Mouse (Mus musculus): ENCODE data around the gene Akap6.

Gene Akap6

DNA sequence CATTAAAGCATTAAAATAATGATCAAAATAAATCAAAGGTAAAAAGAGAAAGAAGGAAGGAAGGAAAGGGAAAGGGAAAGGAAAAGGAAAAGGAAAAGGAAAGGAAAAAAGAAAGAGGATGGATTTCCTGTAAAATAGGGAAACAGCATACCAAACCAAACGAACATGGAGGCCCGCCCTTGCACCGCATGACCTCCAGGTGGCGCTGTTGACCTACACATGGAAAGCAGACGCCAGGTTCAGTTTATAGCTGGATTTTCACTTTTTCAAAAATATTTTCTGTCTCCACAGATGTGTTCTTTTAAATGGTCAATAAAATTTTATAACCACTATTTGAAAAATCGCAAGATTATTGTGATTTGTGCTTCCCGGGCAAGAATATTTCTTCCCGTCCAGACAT is 211.6 kb downstream of the Akap6 start:
- peak; percentile 67 to 68 for DNase-seq

DNA sequence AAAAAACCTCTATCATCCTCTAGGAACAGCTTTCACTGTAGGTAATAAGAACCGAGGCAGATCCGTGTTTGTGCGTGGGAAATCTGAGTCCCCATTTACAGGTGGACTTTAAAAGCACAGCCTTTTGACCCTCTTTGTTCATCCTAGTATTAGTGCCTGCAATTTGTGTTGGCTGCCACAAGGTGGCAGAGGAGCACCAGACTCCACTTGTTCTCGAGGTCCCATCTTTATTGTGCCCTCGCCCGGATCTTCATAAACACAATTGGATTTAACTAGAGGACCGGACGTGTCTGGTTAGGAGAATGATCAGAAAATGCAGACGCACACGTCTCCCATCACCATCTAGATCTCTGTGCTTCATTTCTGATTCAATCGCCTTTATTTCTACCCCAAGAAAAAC is 219.8 kb downstream of the Akap6 start:
- DNase-seq: peak; percentile 8 to 20

DNA sequence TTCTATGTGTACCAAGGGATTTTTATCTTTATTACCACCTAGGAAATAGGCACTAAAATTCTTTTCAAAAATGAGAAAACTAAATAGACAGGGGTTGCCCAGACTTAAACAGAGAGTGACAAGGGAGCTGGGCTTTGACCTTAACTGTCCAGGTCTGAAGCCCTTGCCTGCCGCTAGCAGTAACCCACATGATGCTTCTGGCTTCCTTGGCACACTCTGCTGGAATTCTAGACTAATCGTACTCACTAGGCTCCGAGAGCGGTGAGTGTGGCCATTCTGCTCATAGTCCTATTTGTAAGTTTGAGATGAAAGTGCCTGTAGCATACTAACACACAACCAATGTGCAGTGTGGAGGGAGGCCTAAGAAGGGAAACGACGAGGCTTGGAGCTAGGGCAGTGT is 223.3 kb downstream of the Akap6 start:
- DNase-seq: no peak

DNA sequence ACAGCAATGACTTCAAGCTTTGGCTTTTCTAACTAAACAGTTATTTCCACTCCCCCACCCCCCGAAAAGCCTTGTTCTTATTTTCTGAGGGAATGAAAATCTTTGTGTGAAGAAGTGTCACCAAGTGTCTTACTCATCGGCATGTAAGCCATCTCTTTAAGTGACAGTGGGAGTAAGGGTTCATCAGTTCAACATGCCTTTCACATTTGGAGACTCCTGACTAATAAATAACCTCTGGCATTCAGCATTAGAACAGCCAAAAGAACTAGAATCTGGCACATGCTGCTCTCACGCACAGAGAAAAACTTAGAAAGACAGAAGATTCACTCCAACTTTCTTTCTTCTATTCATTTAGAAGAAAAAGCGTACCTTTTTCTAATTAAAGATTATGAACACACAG is 226.3 kb downstream of the Akap6 start:
- DNase-seq: no peak

DNA sequence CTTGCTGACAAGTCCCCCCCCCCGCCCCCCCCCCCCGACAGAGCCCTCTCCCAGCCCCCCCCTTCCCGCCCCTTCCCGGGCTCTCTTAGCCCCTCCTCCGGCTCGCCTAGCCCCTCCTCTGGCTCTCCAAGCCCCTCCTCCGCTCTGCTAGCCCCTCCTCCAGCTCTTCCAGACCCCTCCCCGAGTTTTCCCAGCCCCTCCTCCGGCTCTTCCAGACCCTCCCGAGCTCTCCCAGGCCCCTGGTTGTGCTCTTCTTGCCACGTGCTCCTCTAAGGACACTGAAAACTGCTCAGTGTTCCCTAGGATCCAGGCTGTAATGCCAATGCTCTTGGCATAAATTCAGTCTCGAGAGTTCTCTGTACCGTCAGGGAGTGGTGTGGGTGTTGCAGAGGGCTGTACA is 234.6 kb downstream of the Akap6 start:
- DNase-seq: no peak

DNA sequence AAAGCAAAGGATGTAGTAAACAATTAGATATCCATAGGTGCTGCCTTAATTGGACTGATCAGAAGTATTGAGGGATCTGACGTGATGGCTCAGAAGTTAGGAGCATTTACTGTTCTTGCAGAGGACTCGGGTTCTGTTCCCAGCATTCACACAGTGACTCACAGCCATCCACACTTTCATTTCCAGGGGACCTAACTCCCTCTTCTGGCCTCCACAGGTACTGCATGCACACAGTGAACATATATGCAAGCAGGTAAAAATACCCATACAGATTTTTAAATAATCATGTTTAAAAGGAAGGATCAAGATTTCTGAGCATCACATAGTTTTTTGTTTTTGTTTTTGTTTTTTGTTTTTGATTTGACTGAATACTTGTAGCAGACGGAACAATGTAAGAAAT is 235.8 kb downstream of the Akap6 start:
- no peak for DNase-seq

DNA sequence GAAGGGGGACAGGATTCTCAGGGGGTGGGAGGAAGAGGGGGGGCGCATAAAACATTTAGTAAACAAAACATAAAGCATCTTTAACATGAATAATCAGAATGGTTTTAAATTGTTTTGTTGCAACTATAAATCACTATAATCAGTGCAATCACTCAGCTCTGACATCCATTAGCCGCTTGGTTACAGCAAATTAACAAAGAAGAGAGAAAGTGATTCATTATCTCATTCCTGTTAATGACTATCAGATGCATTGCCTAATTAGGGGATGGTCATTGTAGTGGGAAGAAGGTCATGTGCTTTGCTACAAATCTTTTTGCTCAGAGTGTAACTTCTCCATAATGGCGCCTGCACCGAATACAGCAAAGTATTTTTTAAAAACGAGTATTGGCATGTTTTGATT is 239.6 kb downstream of the Akap6 start:
- DNase-seq: no peak

DNA sequence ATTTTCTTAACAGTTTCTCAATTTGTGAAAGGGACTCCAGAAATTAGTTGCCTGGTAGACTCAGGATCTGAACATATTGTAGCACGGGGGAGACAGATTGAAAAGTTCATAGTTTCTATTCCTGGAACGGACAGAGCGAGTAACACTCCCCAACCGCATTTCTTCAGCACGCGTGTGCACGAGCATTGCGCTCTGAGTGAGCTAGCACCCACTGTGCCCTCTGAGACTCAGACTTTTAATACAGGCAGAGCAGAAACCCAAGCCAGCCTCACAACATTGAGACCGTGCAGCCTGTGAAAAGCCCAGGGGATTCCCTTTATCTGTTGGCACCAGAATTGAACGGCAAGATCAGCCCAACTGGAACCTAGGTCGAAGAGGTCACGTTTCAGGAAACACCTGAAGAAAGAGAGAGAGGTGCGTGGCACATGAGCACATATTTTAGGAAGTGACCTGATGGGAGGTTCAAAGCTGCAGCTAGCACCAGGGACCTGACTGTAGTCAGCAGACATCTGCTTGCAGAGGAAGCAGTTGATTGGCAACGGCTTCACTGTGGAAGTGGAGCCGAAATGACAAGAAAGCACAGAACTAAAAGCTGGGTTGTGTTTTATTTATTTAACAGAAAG is 240.3 kb downstream of the Akap6 start:
- DNase-seq: peak; percentile 15 to 20

DNA sequence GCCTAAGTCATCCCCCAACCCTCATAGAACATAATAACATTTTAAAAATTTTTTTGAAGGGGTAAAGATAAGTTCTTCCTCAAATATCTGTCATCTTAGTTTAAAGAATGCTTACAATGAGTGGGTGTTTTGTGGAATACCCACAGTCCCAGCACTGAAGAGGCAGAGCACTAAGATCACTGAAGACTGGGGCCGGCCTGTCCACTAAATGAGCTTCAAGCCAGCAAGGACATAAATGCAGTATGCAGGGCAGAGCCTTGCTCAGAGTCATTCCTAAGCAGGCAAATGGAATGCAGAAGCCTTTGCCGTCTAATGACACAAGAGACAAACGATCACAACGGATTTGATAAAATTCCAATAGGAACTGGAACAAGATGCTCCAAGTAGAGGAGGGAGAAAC is 242.8 kb downstream of the Akap6 start:
- DNase-seq: no peak

DNA sequence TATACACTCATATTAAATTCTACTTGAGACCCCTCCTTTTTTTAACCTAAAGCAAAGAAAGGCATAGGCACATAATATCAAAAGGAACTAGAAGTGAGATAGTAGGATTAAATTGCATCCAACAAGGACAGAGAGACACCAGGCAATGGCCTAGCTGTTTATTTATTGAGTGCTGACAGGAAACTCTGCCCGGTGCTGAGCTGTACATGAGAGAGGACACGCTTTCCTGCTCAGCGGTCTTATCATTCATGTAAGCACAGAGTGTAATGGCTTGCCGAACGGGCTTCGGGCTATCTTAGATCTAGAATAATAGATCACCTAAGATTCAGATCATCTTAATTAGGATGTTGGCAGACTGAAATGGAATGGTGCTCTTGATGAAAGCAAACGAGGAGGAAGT is 245.1 kb downstream of the Akap6 start:
- DNase-seq: no peak

DNA sequence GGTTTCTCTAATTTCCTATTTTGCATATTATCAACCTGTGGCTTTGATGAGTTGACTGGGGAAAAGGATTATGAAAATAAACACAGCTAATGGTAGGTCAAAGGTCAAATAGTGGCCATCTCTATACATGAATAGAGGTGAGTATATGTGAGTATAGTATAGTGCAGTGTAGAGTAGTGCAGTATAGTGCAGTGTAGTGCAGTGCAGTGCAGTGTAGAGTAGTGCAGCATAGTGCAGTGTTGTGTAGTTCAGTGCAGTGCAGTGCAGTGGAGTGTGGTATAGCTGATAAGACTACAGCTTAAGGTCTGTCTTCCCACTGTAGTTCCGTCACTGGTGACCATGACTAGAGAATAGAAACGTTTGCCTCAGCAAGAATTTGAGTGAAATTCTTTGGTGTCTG is 245.8 kb downstream of the Akap6 start:
- no peak for DNase-seq

DNA sequence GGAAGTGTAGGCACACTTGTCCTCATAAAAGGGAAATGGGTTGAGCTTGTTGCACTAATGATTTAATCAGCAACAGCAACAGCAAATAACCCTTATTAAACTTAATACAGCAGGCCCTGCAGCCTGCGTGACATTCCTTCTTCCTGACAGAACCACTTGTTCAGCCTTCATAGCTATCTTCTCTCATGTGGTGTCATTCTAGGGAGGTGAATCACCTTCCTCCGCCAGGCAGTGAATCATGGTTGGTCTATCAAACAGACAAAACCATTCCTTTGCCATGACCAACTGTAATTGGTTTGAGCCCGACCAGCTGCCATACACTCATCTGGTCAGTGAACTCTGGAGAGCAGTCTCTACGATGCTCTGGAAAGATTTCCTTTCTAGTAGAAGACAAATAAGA is 251.5 kb downstream of the Akap6 start:
- DNase-seq: no peak

DNA sequence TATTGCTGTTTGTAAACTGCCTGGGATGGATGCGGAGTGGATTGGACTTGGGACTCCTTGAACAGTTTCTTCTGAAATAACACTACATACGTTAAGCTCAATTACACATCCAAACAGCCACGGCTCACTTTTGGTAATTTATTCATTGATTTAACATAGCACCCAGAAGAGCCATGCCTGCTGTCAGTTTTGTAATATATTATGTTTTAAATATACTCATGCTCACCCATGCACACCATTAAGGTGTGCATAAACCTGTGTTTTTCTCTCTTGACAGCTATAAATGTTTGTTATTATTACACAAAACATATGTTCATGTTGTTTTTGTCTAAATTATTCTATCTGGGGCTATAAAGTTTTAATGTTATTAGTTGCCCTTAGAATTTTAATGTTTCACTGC is 258.4 kb downstream of the Akap6 start:
- no peak for DNase-seq

DNA sequence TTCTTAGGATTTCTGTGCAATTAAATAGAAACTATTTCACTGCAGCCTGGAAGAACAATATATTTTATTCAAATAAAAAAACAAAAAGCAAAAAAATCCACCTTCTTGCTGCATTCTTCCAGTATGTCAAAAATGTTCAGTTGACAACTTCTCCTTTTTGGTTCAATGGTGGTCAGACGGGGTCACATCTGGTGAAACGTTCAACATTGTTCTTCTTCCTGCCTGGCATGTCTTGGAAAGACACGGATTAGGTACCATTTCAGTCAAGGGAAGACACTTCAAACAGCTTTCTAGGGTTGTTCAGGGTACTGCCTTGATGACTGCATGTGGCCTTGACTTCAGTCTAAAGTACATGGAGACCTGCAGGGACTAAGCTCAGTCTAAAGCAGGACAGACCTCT is 258.8 kb downstream of the Akap6 start:
- DNase-seq: no peak

DNA sequence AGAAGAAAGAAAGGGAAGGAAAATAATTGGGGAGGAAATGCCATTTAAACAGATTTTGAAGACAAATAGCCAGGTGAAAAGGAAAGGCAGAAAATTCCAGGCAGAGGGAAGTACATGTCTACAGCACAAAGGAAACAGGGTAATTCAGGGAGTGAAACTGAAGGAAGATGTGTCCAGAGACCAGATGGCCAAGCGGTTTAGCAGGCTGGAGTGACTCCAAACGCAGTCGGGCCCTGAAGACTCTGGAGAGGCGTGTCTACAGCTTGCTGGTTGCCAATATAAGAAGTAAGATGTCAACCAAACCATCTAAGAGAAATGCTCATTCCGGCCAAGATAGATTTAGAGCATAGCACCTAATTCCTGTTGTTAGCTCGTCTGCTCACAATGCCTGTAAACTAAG is 292.6 kb downstream of the Akap6 start:
- no peak for DNase-seq

DNA sequence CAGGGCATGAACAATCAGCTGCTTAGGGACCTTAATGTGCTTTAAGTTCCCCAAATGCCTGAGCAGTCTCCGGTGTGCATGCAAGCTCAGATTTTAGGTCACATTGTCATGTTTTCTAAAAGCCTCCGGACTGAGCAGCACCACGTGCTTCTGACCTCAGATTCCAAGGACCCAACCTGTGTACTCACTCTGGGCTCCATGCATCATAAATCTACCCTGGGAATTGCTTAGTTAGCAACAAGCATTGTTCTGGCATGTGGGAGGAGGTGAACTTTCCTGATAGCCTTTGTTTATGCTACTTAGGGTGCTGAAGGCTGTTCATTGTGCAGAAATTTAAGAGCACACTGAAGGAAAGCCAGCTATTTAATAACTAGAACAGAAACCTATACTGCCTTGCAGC is 313.2 kb downstream of the Akap6 start:
- no peak for DNase-seq

DNA sequence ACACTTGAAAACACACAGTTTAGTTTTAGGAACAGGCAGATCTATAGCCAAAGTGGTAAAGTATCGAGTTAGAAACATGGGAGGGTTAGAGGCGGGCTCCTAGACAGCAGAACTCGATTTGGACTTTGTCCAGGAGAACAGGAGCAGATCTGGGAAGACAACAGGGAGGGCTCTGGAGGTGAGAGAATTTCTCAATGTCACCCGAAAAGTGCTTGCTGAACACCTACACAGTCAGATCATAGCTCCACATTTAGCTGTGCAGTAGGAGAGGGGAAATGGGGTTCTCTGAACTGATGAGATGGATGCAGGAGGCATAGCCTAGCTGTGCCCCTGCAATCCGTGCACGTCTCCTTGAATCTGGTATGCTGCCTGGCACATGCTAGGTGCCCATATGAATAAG is 315.4 kb downstream of the Akap6 start:
- DNase-seq: no peak

DNA sequence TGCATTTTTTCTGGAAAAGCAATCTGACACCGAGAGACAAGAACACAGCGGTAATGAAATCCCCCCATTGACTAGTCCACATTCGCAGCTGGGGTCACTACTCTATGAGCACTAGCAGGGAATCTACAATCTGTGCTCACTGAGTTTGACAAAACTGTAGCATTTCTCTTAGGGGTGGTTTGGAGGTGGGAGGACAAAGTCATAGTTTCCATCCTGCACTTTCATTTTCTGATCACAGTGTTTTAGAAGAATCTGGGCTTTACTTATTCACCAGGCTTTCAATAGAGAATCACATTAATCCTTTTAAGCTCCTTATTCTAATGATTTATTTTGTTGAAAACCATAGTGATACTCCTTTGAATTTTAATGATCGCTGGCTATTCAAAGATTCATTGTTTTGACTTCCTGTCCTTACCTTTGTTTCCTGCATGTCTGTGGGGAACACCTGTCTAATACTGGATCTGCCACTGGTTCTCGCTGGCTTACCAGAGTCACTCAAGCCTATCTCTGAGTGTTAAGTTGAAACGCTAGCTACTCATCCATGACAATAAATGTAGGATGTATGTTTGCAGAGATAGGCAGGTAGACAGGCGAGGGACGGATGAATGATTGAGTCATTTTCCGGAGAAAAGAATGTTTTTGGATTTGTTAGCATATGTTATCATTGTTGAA is 325.5 kb downstream of the Akap6 start:
- no peak for DNase-seq

DNA sequence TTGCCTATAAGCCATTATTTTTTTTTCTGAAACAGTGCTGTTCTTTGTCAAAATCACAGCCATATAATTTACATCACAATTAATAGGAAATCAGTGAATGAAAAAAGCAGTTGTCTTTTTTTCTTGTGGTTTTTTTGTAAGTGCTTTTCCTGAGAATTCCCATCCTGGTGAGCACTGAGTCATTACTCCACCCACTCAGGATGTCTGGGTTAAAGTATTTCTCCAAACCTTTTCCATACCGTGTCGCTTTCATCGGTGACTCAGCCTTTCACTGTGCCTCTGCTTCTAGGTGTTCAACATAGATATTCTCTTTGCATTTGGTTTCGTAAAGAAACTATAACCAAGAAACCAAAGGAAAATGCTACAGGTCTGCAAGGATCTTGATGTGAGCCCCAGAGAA is 328.1 kb downstream of the Akap6 start:
- DNase-seq: no peak

DNA sequence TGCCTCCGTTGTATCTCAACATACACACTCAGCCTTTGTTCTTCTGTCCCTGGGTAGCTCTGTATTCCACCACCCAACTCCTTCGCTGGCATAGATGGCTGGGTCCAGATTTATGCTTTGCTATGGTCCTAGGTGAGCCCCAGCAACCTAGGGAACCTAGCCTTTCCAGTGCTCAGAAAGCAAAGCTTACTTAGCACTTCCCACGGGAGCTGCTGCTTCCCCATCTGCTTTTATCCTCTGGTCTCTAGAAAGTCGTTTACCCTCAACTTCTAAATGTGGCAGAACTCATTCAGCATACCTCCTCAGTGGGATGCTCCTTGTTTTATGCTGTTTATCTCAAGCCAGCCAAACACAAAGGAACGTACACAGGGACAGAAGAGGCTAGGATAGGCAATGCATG is 329.7 kb downstream of the Akap6 start:
- no peak for DNase-seq

DNA sequence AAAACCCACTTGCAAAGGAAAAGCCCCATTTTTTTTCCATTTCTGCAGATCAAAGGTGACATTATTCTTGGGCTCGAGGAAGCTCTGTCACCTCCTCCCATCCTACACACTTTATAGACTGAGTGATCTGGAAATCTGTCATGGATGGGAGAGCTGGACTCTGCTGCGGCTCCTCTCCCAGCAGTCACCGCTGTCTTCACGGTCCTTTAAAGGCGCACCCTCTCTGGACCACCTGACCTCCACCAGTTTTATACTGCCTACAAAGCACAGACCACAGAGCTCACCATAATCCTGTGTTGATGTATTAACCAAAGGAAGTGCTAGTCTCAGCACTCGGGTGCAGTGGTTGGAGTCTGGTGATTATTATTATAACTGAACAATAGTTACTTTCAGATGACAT is 330.7 kb downstream of the Akap6 start:
- DNase-seq: no peak

DNA sequence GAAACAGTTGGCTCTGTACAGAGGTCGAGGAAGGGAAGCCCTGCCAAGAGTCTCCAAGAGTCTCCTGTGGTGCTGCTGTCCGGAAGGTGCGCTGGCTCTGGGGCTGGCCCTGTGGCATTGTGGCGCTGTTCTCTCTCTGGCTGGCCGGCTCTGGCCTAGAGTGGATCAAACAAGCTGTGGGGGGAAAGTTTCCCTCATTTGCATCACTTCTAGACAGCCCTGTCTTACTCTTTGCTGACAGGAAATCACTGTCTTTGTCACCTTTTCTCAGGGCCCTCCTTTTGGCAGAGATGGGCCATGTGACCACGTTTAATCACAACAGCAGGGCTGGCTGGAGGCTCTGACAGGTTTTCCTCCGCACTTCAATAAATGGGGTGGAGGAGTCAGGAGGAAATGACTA is 333.6 kb downstream of the Akap6 start:
- no peak for DNase-seq

DNA sequence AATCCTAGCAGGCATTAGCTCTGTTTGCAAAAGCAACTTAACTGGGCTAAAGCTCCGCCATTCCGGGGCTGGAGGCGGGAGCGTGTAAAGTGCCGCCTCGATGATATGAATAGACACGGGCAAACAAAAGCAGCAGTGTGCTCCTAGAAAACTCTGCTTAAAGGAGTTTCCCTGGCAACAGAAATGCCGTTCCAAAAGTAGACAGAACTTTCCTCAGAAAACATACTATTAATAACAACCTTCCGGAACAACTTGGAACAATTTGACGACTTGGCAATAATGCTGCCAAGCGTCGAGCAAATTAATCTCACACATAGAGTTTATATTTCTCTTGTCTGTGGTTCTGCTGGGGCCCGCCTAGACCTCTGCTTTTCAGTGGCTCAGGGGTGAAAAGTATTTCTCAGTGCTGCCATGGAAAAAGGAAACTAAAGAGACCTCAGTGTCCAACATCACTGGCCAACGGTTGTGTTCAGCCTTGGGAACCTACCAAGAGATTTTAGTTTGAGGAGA is 334.3 kb downstream of the Akap6 start:
- DNase-seq: no peak

DNA sequence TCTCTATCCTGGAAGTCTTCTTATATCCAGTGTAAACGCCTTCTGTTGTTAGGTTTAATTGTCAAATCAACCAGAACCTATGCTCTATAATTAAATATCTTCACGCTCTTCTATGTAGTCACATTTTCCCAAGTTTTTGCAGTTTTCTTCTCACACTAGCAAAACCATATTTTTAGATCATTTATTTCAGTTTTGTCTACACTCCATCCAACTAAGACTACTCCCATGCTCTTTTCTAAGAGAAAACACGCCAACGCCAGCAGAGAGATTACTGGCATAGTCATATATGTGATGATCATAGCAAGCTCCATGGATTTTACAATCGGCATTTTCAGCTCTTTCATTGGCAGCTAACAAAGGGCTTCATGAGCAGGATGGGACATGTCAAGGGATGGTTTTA is 341.5 kb downstream of the Akap6 start:
- DNase-seq: no peak

DNA sequence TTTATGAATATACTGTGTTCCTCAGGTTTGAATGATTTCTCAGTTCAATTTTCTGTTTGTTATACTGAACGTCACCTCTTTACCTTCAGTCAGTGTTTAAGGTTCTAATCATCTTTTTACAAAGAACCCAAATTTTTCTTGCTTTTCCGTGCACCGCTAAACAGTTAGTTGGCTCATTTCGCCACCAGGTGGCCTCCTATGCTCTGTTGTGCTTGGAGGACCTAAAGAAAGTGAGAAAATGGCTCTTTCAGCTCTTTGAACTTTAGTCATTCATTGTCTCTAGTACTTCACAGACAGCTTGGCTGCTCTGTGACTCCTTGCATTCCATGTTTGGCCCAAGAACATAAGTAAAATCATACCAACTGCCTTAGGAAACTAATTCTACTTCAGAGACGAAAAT is 343.6 kb downstream of the Akap6 start:
- peak in 1 of 2 experiments; percentile 1 for DNase-seq

All from B cell, adult 2 months (primary cell).